Mouse (Mus musculus): ENCODE results near the gene Dvl2. TPM values are rescaled to one million over a fixed set of nuclear protein-coding genes. Genes with fewer than 3 reads are reported as not detected.
"Not testable (repeated sequence)": the region's sequence is repeated elsewhere in the genome, so short reads cannot be mapped to it uniquely, and the experiment has no call there.

The Dvl2 gene
- total RNA-seq (2021) = 10 to 100 TPM; 28.6 to 32.9 TPM
- long read RNA-seq, experiment 1, transcript Dvl2-201 (15 exons, 2,968 nt) = major isoform, 8 of 26 reads
- long read RNA-seq, experiment 1, partial matches to known transcripts = 6 of 26 reads
- long read RNA-seq, experiment 1, other reads (novel, unspliced or antisense) = 12 of 26 reads
- long read RNA-seq, experiment 2, transcript Dvl2-201 (15 exons, 2,968 nt) = major isoform, 7 of 18 reads
- long read RNA-seq, experiment 2, partial matches to known transcripts = 6 of 18 reads
- long read RNA-seq, experiment 2, other reads (novel, unspliced or antisense) = 5 of 18 reads

DNA sequence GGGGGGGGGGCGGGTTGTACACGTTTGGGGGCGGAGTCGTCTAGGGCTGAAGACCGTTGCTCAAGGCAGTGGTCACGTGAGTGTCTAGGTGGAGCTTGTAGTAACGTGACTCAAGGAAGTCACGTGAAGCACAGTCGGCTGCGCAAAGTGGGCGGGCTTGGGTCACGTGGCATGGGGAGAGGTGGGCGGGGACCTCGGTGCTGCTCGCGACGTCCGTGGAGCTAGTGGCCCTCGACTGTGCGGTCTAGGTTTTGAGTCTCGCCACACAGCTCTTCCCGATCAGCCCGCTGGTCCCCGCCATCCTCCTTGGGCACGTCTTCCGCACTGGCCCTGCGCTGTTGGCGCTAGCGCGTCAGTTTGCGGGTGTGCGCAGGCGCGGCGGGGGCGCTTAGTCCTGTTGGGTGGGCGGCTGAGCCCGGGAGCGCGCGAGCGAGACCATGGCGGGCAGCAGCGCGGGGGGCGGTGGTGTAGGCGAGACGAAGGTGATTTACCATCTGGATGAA lies at the start of gene Dvl2:
Dvl2 (plus strand) TSS at position 200 of the 503 bp plus-strand sequence.
- DNase-seq (ENCODE audit: low spot score in 2 of 2) = peak; percentile 84 to 88

DNA sequence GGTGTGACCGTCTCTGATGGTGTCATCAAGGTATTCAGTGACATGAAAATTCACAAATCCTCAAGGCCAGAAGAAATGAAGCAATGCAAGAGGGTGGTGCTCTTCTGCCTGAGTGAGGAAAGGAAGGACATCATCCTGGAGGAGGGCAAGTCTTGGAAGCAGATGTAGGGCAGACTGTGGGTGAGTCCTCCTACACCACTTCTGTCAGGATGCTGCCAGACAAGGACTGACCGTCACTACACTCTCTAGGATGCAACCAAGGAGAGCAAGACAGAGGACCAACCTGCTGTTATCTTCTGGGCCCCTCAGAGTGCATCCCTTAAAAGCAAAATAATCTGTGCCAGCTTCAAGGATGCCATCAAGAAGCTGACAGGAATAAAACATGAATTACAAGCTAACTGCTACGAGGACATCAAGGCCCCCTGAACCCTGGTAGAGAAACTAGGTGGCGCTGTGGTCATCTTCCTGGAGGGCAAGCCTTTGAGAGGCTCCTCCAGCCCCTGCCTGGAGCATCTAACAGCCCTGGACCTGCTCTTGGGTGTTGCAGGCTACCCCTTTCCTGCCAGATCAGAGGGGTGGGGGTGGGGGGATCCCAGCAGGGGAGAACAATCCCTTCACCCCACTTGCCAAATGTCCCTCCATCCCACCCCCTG lies 49.5 kb upstream of the Dvl2 start:
- no peak for DNase-seq (ENCODE audit: low spot score in 2 of 2)

GRCm38 (mm10) chr11:69952274-69952673 lies 48.1 kb upstream of the Dvl2 start:
- no peak for DNase-seq (ENCODE audit: low spot score in 2 of 2)

GRCm38 (mm10) chr11:69953267-69953915 lies 47.0 kb upstream of the Dvl2 start:
- no peak for DNase-seq (ENCODE audit: low spot score in 2 of 2)

- DNase-seq (ENCODE audit: low spot score in 2 of 2) = not testable (repeated sequence)
These were observed 44.8 kb upstream of the Dvl2 start for GRCm38 (mm10) chr11:69955618-69956017.

DNA sequence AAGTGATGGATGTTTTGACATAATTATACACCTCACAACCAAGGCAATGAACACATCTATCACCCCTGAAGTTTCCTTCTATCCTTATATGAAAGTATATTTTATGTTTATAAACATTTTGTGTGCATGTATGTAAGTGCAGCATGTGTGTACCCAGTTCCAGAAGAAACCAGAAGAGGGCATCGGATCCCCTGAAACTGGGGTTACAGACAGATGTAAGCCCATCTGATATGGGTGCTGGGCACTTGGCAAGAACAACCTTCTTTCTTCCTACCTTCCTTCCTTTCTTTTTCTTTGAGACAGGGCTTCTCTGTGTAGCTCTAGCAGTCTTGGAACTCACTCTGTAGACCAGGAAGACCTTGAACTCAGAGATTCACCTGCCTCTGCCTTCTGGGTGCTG lies 44.2 kb upstream of the Dvl2 start:
- no peak for DNase-seq (ENCODE audit: low spot score in 2 of 2)

DNA sequence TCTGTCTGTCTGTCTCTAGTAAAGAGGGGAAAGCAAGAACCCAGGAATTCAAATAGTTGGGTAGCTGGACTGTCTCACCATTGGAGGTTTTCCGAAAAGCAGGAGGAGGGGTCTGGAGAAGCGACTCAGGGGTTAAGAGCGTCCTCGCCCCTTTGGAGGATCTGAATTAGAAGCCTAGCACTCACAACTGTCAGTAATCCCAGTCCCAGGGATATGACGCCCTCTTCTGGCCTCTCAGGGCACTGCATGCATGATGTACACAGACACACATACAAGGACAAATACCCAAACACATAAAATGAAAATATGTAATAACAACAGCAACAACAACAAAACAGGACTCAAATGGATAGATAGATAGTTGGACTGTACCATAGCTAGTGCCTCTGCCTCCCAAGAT lies 39.8 kb upstream of the Dvl2 start:
- no peak for DNase-seq (ENCODE audit: low spot score in 2 of 2)

DNA sequence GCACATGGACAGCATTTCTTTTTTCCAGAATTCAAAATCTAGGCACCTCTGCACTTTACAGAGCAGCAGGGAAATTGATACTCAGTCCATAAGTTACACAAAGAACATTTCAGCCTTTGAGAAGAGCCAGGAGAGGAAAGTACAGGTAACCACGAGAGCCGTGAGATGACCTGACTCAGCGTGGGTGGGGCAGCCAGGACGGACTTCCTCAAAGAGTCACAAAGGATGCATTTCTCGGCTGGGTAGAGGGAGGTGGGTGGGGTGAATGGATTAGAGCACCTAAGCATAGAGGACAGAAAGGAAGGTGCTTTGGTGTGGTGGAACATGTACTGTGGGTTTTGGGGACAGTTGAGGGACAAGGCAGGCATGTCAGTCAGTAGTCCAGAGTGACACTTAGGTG lies 38.6 kb upstream of the Dvl2 start:
- DNase-seq (ENCODE audit: low spot score in 2 of 2) = no peak

DNA sequence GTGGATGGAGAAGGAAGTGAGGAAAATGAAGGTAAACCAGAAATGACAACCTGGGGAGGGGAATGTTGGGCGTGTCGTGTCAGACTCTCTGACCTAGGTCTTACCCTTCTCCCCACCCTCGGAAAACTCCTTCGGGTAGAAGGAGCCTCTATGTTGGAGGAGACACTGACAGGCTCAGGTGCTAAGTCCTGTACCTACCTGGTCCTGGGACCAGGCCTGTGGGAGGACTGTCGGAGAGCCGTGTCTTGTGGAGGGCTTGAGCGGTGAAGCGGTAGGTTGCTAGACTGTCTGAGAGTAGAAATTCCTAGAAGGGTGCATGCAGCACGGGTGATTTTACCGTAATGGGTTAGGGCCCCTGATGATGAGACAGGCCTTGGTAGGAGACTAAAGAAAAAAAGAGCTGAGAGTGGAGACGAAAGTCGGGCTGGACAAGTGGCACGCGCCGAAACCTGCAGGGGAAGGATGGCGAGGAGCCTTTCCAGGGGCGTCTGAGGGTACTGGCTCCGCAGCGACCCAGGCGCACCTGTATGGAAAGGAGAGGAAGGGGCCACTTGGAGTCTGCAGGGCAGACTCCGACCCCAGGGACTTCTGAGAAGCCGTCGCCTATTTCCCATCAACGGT lies 35.6 kb upstream of the Dvl2 start, which contains the start of gene Cldn7:
Cldn7 (plus strand) TSS at position 130 of the 621 bp plus-strand sequence.
- no peak for DNase-seq (ENCODE audit: low spot score in 2 of 2)

GRCm38 (mm10) chr11:69965271-69966005 lies 35.0 kb upstream of the Dvl2 start:
- no peak for DNase-seq (ENCODE audit: low spot score in 2 of 2)

DNA sequence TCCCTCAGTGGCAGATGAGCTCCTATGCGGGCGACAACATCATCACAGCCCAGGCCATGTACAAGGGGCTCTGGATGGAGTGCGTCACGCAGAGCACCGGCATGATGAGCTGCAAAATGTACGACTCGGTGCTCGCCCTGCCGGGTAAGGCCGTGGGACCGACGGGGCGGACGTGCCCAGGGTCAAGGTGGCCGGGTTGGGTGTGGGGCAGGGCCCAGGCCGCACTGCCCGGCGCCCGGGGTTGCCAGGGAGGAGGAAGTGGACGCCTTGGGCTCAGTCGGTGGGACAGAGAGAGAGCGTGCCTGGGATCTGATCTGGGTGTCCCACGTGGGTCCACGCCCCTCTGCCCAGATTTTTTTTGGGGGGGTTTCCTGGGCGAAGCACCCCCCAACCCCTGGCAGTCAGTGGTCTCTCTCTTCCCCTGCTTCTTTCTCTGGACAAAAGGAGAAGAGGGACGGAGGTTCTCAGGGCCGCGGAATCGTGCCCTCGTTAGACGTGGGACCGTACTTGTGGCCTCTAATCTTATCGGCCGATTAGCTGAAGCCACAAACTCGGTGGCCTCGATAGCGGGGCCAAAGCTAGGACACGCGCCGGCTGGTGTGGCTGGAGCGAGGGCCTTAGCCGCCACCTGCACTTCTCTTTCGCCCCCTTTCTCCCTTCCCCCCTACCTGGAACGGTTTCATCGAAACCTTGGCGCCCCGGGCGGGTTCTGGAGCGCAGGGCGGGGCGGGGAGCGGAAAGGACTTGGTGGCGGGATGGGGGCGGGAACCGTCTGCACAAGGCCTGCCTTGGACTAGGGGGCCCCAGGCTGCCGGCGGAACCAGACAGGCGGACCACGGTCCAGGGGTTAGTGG lies 34.2 kb upstream of the Dvl2 start:
- no peak for DNase-seq (ENCODE audit: low spot score in 2 of 2)

DNA sequence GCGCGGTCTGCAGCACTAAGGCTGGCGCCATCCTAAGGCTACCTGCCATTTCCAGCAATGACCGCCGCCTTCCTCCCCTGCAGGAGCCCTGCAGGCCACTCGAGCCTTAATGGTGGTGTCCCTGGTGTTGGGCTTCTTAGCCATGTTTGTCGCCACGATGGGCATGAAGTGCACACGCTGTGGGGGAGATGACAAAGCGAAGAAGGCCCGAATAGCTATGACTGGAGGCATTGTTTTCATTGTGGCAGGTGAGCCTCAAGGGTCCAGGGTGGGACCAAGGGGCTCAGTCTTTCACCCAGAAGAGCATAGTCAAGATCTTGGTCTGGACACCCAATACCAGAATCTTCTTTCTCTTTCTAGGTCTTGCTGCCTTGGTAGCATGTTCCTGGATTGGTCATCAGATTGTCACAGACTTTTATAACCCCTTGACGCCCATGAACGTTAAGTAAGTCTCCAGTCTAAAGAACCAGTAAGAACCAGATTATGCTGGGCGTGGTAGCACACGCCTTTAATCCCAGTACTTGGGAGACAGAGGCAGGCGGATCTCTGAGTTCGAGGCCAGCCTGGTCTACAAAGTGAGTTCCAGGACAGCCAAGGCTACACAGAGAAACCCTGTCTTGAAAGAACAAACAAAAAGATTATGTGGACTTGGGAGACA lies 33.4 kb upstream of the Dvl2 start:
- DNase-seq (ENCODE audit: low spot score in 2 of 2) = no peak

DNA sequence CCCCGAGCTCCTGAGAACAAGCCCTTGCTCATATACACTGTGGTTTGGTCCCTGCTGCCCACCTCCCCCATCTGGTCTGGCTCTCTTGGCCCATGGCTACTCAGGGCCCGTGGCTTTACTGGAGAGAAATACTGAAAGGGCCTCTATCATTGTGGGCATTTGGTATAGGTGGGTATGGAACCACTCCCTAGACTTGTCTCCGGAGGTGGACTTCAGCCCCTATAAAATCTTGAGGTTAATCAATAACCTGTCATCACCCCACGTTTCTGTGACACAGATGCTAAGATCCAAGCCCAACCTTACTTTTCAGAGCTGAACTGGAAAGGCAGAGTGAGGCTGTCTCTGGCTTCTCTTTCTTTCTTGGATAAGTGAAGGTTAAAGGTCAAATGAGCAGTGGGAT lies 31.6 kb upstream of the Dvl2 start:
- no peak for DNase-seq (ENCODE audit: low spot score in 2 of 2)

DNA sequence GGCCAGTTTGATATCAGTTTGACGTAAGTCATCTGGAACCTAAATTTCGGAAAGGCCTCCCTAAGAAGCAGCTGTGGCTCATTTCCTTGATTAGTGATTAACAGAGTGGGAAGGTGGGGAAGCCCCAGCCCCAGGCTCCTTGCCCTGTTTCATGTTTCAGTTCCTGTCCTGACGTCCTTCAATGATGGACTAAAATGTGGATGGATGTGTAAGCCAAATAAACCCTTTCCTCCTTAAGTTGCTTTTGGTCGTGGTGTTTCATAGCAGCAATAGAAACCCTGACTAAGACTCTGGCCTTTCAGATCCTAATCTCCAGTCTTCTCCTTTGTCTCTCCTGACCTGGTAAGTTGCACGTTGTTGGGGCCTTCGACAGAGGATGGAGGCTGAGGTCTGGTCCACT lies 30.2 kb upstream of the Dvl2 start:
- DNase-seq (ENCODE audit: low spot score in 2 of 2) = no peak

DNA sequence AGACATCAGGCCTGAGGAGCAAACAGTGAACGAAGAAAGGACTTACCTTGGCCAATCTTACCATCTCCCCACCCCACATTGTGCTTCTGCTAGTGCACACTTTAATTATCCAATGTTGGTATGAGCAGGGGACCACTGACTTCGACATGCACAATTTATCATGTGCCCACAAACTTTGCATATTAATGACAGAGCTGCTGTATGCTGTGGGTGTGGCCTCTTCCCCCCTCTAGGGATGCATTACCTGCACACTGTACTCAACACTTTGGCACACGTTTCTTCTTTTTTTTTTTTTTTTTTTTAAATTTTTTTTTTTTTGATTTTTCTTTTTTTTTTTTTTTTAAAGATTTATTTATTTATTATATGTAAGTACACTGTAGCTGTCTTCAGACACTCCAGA lies 29.6 kb upstream of the Dvl2 start:
- DNase-seq (ENCODE audit: low spot score in 2 of 2) = no peak

GRCm38 (mm10) chr11:69974907-69975306 lies 25.5 kb upstream of the Dvl2 start:
- no peak for DNase-seq (ENCODE audit: low spot score in 2 of 2)

DNA sequence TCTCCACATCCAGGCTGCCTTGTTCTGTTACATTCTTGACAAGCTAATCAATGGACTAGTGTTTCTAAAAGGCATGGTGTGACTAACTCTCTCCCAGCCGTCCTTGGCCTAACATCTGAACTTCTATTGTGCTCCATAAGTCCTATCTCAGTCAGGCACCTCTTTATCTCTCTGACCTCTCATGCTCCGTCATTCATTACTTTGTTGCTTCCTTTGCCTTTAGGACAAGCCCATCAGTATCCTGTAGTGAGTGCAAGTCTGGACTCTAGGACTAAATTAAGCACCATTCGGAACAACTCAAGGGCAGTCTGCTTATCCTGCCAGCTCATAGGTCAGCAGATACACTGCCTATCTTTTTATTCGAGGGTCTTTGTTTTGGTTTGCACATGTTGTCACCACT lies 24.1 kb upstream of the Dvl2 start:
- DNase-seq (ENCODE audit: low spot score in 2 of 2) = no peak

GRCm38 (mm10) chr11:69979827-69980195 lies 20.6 kb upstream of the Dvl2 start:
- no peak for DNase-seq (ENCODE audit: low spot score in 2 of 2)

Measured in left cerebral cortex, adult 18-20 months (tissue).